Mouse (Mus musculus): ENCODE data around the gene Med10. TPM values are rescaled to one million over a fixed set of nuclear protein-coding genes. Genes with fewer than 3 reads are reported as not detected.

Gene Med10
- 100 to 1,000 TPM; 141 to 168 TPM for polyA plus RNA-seq (2017; shearing (Covaris generic))

DNA sequence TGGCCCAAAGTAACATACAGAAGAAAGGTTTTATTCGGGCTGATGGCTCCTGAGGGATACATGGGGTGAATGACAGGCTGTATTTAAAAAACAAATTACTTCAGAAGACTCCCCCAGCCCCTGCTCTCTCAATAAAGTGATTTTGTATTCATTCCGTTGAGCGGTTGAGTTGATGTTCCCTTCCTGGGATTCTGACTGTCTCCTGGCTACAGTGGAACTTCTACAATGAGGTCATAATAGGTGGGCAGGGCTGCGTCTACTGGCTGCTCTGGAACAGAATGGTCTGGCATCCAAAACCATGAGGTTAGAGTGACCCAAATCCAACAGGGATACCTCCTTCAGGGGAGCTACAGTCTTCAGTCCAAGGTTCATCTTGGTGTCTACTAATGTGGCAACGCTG, at the start of gene Med10:
Gene Med10, plus strand, starts transcription at position 301 of the 400 bp plus-strand sequence.

Other genes with a start within 250 kb of the Med10 start
- under 1 TPM in 1 of 2 experiments, not detected in 1; 0.82 TPM for gene Srd5a1, start 191.0 kb upstream of the Med10 start, polyA plus RNA-seq (2017; shearing (Covaris generic))
- gene Ube2ql1, start 62.5 kb upstream of the Med10 start, polyA plus RNA-seq (2017; shearing (Covaris generic)): under 1 TPM in 1 of 2 experiments, not detected in 1; 0.27 TPM

Data from inflammation-experienced regulatory T-cells (primary cell).